Mouse (Mus musculus) stomach, postnatal 0 days (tissue): ENCODE results near the gene Ckap2l. TPM values are rescaled to one million over a fixed set of nuclear protein-coding genes. Genes with fewer than 3 reads are reported as not detected.
A peak's percentile ranks its signal among the peaks of the same experiment; 100 is the strongest.

Source experiments
- ATAC-seq: fragments of 200-750 bp; cut with Nextera tagmentation; 2 replicates; pipeline ENCODE4 v1.8.0; 2017; ENCODE audit not compliant: low FRiP score, low TSS enrichment
- DNase-seq: peaks from one replicate; pipeline ENCODE4 v3.0.0-alpha.2; 2016; ENCODE audit warnings: low spot score
- H3K27ac ChIP-seq: fragments of 300-500 bp; sonication (generic); replicated peaks from 2 replicates; pipeline ENCODE4 v1.5.1; 2014; ENCODE audit warnings: mild to moderate bottlenecking, control low read depth
- H3K27me3 ChIP-seq: fragments of 300-500 bp; sonication (generic); 2 replicates; pipeline ENCODE4 v1.6.1; 2014; ENCODE audit warnings: low read length; ENCODE audit not compliant: control insufficient read depth, insufficient read depth
- H3K36me3 ChIP-seq: fragments of 300-500 bp; sonication (generic); 2 replicates; pipeline ENCODE4 v1.6.1; 2014; ENCODE audit warnings: low read length, mixed read lengths; ENCODE audit not compliant: control insufficient read depth, insufficient read depth
- H3K4me1 ChIP-seq: fragments of 300-500 bp; sonication (generic); replicated peaks from 2 replicates; pipeline ENCODE4 v1.6.1; 2014; ENCODE audit warnings: antibody characterized with exemption; ENCODE audit not compliant: control insufficient read depth, insufficient read depth
- H3K4me2 ChIP-seq: fragments of 300-500 bp; sonication (generic); replicated peaks from 2 replicates; pipeline ENCODE4 v1.6.1; 2014; ENCODE audit warnings: low read depth, mild to moderate bottlenecking, control low read depth, moderate library complexity
- H3K4me3 ChIP-seq: fragments of 300-500 bp; sonication (generic); 2 replicates; pipeline ENCODE4 v1.5.1; 2014; ENCODE audit warnings: low read depth, low read length, control low read depth
- H3K9ac ChIP-seq: fragments of 300-500 bp; sonication (generic); 2 replicates; pipeline ENCODE4 v1.6.1; 2014; ENCODE audit warnings: mild to moderate bottlenecking, low read length, control low read depth, mixed read lengths
- H3K9me3 ChIP-seq: fragments of 300-500 bp; sonication (generic); 2 replicates; pipeline ENCODE4 v1.6.1; 2016; ENCODE audit warnings: low read length; ENCODE audit not compliant: control insufficient read depth
- CTCF ChIP-seq: IDR thresholded peaks from 2 replicates; pipeline ENCODE4 v1.5.1; 2016; ENCODE audit warnings: antibody characterized with exemption, low read depth, mild to moderate bottlenecking, moderate library complexity
- EP300 ChIP-seq: optimal IDR thresholded peaks from 2 replicates; pipeline ENCODE3; 2016; ENCODE audit warnings: antibody characterized with exemption
- WGBS: fragments of 180-500 bp; shearing (Covaris S2); extraction: QIAGEN DNeasy Blood & Tissue Kit; methylation state at CpG from one replicate; pipeline ENCODE4 v1.1.7; 2014; 5-methylcytosine and 5-hydroxymethylcytosine counted together
- polyA plus RNA-seq: library from polyadenylated mRNA; unstranded; fragments of >200 nt; fragmentation: Nextera tagmentation; extraction: Ambion mirVana; gene quantifications from 2 replicates; pipeline ENCODE4 v1.2.1, GENCODE M21; 2015

Gene Ckap2l
- polyA plus RNA-seq, 1 experiment from 2014 or later: 9.8 TPM

DNA sequence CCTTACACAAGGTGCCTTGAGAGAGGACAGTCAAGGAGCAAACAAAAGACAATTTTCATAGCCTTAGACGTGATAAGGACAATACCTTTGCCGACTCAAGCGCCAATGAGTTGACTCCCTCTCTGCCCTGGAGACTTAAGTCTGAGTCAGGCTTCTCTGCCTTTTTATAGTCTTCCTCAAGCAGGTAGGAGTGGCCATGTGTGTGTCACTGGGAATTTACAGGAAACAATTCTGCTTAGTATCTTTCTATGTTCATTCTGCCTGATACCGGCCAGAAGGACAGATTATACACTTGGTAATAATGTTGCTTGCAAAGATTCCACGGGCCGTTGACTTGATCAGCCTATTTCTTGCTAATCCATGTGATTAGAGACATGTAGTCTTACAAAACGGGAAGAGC, 12.8 kb upstream of the Ckap2l start, which contains the start of gene Il1a:
Gene Il1a, minus strand, starts transcription at position 137 of the 400 bp plus-strand sequence.
- Histone ChIP-seq H3K4me1 (no peaks in the 10 kb centered on the region), H3K27me3 (no peaks in the 10 kb centered on the region), H3K4me3 (no peak within 1 kb of the TSS), H3K9ac (no peak within 1 kb of the TSS), H3K9me3 (no peaks in the 10 kb centered on the region), H3K27ac (no peak within 1 kb of the TSS), H3K4me2 (no peak within 1 kb of the TSS), H3K36me3 (no peaks in the 10 kb centered on the region)
- ATAC-seq (no peak), DNase-seq (no peak)
- TF ChIP-seq CTCF (no peak), EP300 (no peak)
- 73% methylated on average over 7 of the region's 7 CpGs for WGBS

DNA sequence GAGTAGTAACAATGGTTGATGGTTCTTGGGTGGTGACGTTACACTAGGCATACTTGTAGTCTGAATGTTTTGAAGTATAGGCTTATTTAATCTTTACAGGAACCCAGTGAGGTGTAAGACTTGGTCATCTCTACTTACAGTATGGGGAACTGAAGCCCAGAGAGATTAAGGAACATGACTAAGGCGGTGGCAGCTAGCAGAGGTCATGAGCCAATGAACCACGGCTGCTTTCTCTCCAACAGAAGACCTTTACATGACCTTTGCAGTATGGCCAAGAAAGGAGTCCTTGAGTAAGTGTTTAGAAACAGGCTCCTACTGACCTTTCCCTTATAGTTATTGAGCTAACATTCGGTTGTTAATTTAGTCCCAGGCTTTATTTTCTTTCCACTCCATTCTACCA, 9.0 kb upstream of the Ckap2l start:
- Histone ChIP-seq H3K4me2 (no peak overlapping the region), H3K9ac (no peak overlapping the region), H3K9me3 (no peaks in the 10 kb centered on the region), H3K27me3 (no peaks in the 10 kb centered on the region), H3K36me3 (no peaks in the 10 kb centered on the region), H3K4me1 (no peaks in the 10 kb centered on the region), H3K4me3 (no peak overlapping the region), H3K27ac (no peak overlapping the region)
- TF ChIP-seq EP300 (no peak), CTCF (no peak)
- DNase-seq: no peak
- 59% methylated on average over 4 of the region's 4 CpGs for WGBS
- ATAC-seq: no peak

DNA sequence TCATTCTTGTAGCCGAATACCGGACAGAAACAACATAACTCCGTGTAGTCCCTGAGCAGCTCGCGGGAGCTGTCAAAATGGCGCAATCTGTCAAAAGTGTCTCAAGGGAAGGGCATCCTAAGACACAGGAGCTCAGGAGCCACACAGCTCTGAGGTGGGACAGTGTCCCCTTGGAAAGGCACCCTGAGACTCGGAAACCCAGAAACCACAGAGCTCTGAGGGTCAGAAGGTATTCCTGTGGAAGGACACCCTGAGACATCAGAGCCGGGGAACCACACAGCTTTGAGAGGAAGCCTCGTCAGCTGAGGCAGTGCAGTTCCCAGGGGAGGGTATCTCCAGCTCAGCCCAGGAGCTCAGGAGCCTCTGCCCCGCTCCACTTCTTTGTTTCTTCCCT, 574 bp upstream of the Ckap2l start:
- H3K4me3 ChIP-seq: peak overlapping the region; percentile 69
- WGBS: 2% methylated on average over 10 of the region's 10 CpGs
- peak overlapping the region; percentile 63 for H3K9ac ChIP-seq

DNA sequence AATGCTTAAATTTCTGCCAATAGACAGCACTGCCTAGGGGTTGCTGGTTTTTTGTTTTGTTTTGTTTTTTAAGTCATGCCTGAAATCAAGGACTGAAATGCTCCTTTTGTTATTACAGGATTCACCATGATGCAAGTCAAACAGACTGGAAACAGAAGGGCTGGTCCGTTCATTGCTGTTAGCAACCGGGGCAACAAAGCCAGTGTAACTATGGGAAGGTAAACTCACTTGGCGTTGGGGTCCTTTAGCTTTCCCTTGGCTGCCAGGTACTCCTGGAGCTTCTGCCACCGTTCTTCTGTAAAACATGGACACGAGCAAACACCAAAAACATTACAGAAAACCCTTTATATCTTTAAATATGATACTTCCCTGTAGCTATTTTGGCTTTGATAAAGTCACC, 926 bp downstream of the Ckap2l start:
- Histone ChIP-seq H3K9ac (peak overlapping the region; percentile 66; the same call in 1 of the 2 replicates), H3K4me2 (peak overlapping the region; percentile 81), H3K4me3 (peak overlapping the region; percentile 69), H3K4me1 (peaks cover 3% of the 10 kb centered on the region; the same call in 1 of the 2 replicates), H3K9me3 (no peaks in the 10 kb centered on the region), H3K36me3 (no peaks in the 10 kb centered on the region), H3K27ac (no peak overlapping the region), H3K27me3 (no peaks in the 10 kb centered on the region)
- DNase-seq: peak; percentile 15
- no peak for TF ChIP-seq EP300
- no peak for TF ChIP-seq CTCF
- no peak for ATAC-seq
- 29% methylated on average over 5 of the region's 5 CpGs for WGBS

More for the DNA sequence above, 574 bp upstream of the Ckap2l start:
- TF ChIP-seq CTCF: no peak
- TF ChIP-seq EP300: no peak
- peak overlapping the region; percentile 90 for H3K27ac ChIP-seq
- H3K27me3 ChIP-seq: no peaks in the 10 kb centered on the region
- H3K36me3 ChIP-seq: no peaks in the 10 kb centered on the region
- ATAC-seq (peak; percentile 48), DNase-seq (no peak)
- peak overlapping the region; percentile 85 for H3K4me2 ChIP-seq
- no peaks in the 10 kb centered on the region for H3K9me3 ChIP-seq
- H3K4me1 ChIP-seq: peaks cover 3% of the 10 kb centered on the region; the same call in 1 of the 2 replicates

DNA sequence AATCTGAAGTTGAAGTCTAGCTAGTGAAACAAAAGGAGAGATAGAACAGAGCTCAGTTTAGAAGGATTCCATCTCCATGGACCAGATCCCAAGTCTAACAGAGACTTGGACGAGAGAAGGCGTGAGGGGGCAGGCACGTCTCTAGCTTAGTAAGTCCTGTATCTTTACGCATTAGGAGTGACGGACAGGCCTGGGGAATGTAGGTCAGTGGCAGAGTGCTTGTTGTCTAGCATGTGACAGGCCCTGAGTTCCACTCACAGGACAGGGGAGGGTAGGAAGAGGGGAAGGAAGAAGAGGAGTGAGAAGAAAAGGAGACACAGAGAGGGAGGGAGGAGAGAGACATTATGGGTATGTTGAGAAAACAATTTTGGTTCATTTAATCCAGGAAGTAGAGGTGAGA, 1.9 kb downstream of the Ckap2l start:
- Histone ChIP-seq H3K4me3 (no peak overlapping the region), H3K27ac (no peak overlapping the region), H3K36me3 (no peaks in the 10 kb centered on the region), H3K9me3 (no peaks in the 10 kb centered on the region), H3K4me1 (peaks cover 3% of the 10 kb centered on the region; the same call in 1 of the 2 replicates), H3K27me3 (no peaks in the 10 kb centered on the region), H3K9ac (no peak overlapping the region), H3K4me2 (no peak overlapping the region)
- TF ChIP-seq CTCF: no peak
- no peak for TF ChIP-seq EP300
- ATAC-seq (no peak), DNase-seq (no peak)
- WGBS: 90% methylated on average over 5 of the region's 5 CpGs

DNA sequence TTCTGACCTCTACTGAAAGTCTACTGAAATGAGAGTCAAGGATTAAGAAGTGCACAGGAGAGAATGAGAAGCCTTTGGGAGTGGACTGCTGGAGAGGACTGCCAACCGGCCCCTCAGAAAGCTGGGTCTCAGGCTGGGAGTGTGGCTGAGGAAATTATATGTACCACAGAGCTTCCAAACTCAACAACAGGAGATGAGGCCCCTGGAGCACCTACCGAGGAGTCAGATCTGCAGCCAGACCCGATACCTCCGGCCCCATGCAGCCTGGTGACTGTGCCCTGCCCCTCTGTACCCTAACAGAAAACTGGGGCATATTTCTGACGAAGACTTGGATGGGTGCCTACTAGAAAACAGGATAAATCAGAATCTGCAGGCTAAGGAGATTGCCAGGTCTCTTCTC, 23.2 kb downstream of the Ckap2l start:
- TF ChIP-seq EP300 (no peak), CTCF (no peak)
- no peaks in the 10 kb centered on the region for H3K9me3 ChIP-seq
- H3K9ac ChIP-seq: no peak overlapping the region
- H3K4me1 ChIP-seq: no peaks in the 10 kb centered on the region
- no peak overlapping the region for H3K4me3 ChIP-seq
- H3K27ac ChIP-seq: no peak overlapping the region
- no peak for DNase-seq
- H3K27me3 ChIP-seq: no peaks in the 10 kb centered on the region
- no peak for ATAC-seq
- WGBS: 96% methylated on average over 5 of the region's 5 CpGs
- H3K36me3 ChIP-seq: peaks cover 17% of the 10 kb centered on the region
- H3K4me2 ChIP-seq: no peak overlapping the region
